Mouse (Mus musculus): Measurements from ENCODE around the gene Tsc22d4.
"Not testable (repeated sequence)": the region's sequence is repeated elsewhere in the genome, so short reads cannot be mapped to it uniquely, and the experiment has no call there.

The Tsc22d4 gene

GRCm38 (mm10) chr5:137741023-137741931 is 4.3 kb upstream of the Tsc22d4 start, which contains the start of gene Nyap1:
Nyap1 (minus strand) TSS chr5:137741607.
- DNase-seq (ENCODE audit: low spot score), result peak; percentile 82

- no peak for DNase-seq (ENCODE audit: low spot score)
Measured at GRCm38 (mm10) chr5:137742048-137742447, 3.5 kb upstream of the Tsc22d4 start.

GRCm38 (mm10) chr5:137742836-137743235 is 2.7 kb upstream of the Tsc22d4 start:
- DNase-seq (ENCODE audit: low spot score), result no peak

- DNase-seq (ENCODE audit: low spot score), result no peak
Measured at GRCm38 (mm10) chr5:137744197-137744596, 1.3 kb upstream of the Tsc22d4 start.

GRCm38 (mm10) chr5:137746282-137746850 is 836 bp downstream of the Tsc22d4 start:
- peak; percentile 74 for DNase-seq (ENCODE audit: low spot score)

GRCm38 (mm10) chr5:137746851-137747325 is 1.4 kb downstream of the Tsc22d4 start:
- peak; percentile 40 for DNase-seq (ENCODE audit: low spot score)

GRCm38 (mm10) chr5:137747326-137747961 is 1.9 kb downstream of the Tsc22d4 start:
- peak; percentile 62 for DNase-seq (ENCODE audit: low spot score)

GRCm38 (mm10) chr5:137748130-137748770 is 2.7 kb downstream of the Tsc22d4 start:
- no peak for DNase-seq (ENCODE audit: low spot score)

- DNase-seq (ENCODE audit: low spot score), result no peak
Measured at GRCm38 (mm10) chr5:137749196-137749836, 3.8 kb downstream of the Tsc22d4 start.

GRCm38 (mm10) chr5:137750212-137750611 is 4.7 kb downstream of the Tsc22d4 start:
- not testable (repeated sequence) for DNase-seq (ENCODE audit: low spot score)

- DNase-seq (ENCODE audit: low spot score), result no peak
Measured at GRCm38 (mm10) chr5:137751221-137751887, 5.8 kb downstream of the Tsc22d4 start.

GRCm38 (mm10) chr5:137751988-137752387 is 6.5 kb downstream of the Tsc22d4 start:
- no peak for DNase-seq (ENCODE audit: low spot score)

GRCm38 (mm10) chr5:137753111-137753832 is 7.7 kb downstream of the Tsc22d4 start:
- no peak for DNase-seq (ENCODE audit: low spot score)

- no peak for DNase-seq (ENCODE audit: low spot score)
Measured at GRCm38 (mm10) chr5:137755425-137755824, 9.9 kb downstream of the Tsc22d4 start.

- no peak for DNase-seq (ENCODE audit: low spot score)
Measured at GRCm38 (mm10) chr5:137756106-137756505, 10.6 kb downstream of the Tsc22d4 start.

- DNase-seq (ENCODE audit: low spot score), result peak; percentile 81
Measured at GRCm38 (mm10) chr5:137756882-137757661, 11.5 kb downstream of the Tsc22d4 start.

GRCm38 (mm10) chr5:137757887-137758286 is 12.4 kb downstream of the Tsc22d4 start:
- peak; percentile 23 for DNase-seq (ENCODE audit: low spot score)

GRCm38 (mm10) chr5:137758921-137759534 is 13.5 kb downstream of the Tsc22d4 start:
- DNase-seq (ENCODE audit: low spot score), result no peak

- DNase-seq (ENCODE audit: low spot score), result peak; percentile 86
Measured at GRCm38 (mm10) chr5:137759971-137760412, 14.5 kb downstream of the Tsc22d4 start.
